Mouse (Mus musculus): Measurements from ENCODE around the gene Xirp1.
A peak's percentile ranks its signal among the peaks of the same experiment; 100 is the strongest.

Gene Xirp1

DNA sequence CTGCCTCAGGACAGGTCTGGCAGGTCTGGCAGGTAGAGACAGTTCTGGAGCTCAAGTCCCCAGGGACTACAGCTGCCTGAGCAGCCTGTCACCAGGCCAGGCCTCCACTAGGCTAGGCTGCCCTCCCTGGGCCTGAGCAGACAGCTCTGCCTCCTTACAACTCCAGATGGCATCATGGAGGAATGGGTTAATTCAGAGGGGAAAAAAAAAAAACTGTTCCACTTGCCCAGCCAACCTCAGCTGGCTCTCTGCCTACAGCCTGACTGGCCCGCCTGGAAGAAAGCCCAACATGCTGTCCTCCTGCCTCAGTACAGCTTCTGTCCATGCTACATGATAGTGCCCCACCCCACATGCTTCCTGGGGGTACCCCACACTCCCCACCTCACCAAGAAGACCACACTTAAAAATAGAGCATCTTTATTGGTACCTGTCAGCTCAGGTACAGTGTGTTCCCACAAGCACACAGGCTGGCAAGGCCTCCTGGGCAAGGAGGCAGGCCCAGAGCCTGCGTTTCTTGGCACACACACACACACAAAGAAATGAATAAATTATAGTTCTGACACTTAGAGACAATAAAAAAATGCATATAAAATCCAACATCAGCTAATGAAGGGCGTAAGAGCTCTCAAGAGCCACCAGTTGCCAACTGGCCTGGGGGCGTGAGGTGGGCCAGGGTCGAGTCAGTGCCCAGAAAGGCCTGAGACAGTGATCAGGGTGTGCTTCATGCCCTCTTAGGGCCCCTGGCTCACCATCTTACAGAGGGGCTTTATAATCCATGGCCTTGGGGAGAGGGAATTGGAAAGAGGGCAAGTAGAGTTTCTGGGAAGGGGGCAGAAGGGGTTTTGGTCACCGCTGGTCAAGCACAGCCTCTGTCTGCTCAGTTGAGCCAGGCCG is 52.4 kb downstream of the Xirp1 start:
- DNase-seq (ENCODE audit: low spot score) = peak; percentile 81

DNA sequence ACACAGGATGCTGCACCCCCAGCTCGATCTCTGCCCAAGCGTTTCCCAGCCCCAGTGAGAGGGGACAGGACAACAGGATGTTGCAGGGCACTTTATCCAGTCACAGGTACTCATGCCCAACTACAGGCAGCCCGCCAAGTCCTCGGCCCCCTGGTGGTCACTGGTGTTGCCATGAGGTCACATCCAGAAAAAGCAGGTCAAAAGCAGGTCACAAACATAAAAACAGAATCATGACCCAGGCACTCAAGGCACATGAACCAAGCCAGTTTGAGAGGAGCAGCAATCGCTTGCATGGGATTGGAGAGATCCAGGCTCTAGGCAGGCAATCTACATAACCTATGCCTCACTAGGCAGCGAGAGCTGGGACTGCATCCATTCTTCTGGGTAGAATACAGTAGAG is 53.2 kb downstream of the Xirp1 start:
- DNase-seq (ENCODE audit: low spot score) = peak; percentile 76

DNA sequence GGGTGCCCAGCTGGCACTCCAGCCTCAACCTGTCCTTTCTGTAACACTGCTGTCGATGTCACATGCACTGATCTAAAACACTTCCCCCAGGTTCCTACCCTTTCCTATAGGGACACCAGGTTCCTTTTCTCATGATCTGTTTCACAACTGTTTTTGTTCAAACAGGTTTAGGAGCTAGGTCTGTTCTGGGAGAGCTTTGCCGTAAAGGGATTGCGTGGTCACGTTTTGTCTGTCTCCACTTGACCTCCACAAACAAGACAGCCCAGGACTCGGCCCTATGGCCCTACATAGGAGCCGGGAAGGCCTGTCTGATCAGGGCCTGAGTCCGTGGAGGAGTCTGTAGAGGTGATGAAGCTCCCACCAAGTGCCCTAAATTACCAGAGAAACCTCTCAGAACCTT is 53.6 kb downstream of the Xirp1 start:
- DNase-seq (ENCODE audit: low spot score) = no peak

DNA sequence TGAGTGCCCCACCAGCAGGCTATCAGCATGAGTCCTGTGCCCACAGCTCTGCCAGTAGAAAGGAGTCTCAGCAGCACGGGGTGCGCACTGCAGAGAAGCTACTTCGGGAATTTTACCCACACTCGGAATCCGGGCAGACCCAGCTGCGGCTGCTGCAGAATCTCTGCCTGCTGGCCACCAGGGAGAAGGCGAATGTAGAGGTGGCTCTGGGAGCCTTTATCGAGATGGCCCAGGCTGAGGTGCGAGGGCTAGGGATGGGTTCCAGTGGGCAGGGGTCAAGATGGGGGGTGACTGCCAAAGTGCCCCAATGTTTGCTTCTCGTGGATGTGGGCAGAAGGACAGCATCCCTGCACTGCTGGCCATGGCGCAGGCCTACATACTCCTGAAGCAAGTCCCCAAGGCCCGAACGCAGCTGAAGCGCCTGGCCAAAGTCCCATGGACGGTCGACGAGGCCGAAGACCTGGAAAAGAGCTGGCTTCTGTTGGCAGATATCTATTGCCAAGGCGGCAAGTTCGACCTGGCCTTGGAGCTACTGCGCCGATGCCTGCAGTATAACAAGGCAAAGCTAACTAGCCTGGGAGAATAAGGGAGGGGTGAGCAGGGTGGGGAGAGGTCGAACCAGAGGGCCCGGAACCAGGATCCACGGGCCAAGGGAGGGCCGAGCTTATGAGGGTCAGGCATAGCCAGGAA is 57.0 kb downstream of the Xirp1 start:
- DNase-seq (ENCODE audit: low spot score) = no peak

DNA sequence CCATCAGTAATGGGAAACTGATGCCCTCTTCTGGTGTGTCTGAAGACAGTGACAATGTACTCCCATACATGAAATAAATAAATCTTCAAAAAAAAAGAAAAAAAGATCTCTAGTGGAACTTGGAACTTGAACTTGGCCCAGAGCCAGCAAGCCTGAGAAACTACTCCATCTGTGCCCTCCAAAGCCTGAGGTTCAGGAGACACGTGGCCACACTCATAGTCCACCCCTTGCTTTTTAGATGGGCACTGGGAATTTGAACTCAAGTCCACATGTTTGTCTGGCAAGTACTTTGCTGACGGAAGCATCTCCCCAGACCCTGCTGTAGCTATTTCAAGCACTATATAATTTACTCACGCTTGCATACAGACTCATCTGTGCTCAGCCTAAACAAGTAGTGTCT is 58.2 kb downstream of the Xirp1 start:
- DNase-seq (ENCODE audit: low spot score) = no peak

DNA sequence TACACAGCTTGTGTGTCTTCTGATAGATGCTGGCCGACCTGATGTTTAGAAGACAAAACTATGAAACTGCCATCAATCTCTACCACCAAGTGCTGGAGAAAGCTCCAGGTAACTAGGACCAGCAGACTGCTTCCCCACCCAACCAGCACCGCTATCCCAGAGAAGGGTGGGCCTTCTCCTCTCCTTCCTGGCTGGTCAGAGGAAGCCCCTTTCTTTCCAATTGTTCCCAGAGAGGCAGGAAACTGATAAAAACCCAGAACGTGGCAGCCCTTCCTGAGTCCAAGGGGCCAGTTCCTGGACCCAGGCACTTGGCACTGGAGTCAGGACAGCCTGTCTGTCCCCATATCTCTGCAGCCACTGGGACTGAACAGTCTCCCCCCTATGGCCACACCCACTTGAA is 59.2 kb downstream of the Xirp1 start:
- DNase-seq (ENCODE audit: low spot score) = no peak
